Mouse (Mus musculus) urinary bladder, postnatal 14 days (tissue): ENCODE data around the gene Trim28.
"Not testable (repeated sequence)": the region's sequence is repeated elsewhere in the genome, so short reads cannot be mapped to it uniquely, and the experiment has no call there.

Experiments
- DNase-seq: peaks from one replicate; pipeline ENCODE4 v3.0.0; 2021; ENCODE audit warnings: low spot score

The Trim28 gene

GRCm38 (mm10) chr7:13063399-13063798 is 64.5 kb downstream of the Trim28 start:
- not testable (repeated sequence) for DNase-seq

DNA sequence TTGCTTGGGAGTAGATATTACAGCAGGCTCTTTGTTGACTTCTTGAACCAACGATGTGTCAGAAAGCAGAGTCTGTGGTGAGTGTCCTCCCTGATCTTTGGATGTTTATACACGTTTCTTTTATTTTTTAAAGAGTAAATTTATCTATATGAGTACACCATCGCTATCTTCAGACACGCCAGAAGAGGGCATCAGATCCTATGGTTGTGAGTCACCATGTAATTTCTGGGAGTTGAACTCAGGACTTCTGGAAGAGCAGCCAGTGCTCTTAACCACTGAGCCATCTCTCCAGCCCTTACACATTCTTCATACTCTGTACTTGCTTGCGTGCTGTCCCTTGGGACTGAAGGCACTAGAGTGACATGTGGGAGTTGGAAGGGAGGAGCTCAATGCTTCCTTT is 73.4 kb downstream of the Trim28 start:
- DNase-seq, result no peak
